Mouse (Mus musculus) small intestine, adult 2 months (tissue): ENCODE results near the gene Ifitm1.

Experiments used
- CTCF ChIP-seq: fragments of 200-500 bp; IDR thresholded peaks from 2 replicates; pipeline ENCODE4 v1.5.1; 2012; ENCODE audit warnings: low read depth, mild to moderate bottlenecking, control low read depth, inconsistent platforms, low read length, moderate library complexity, mixed read lengths; ENCODE audit not compliant: insufficient replicate concordance, insufficient read length; ENCODE audit errors: extremely low read depth
- POLR2A ChIP-seq: fragments of 200-500 bp; IDR thresholded peaks from 2 replicates; pipeline ENCODE4 v1.6.1; 2012; ENCODE audit warnings: low read depth, mild to moderate bottlenecking, control low read depth, inconsistent platforms, low read length, moderate library complexity

DNA sequence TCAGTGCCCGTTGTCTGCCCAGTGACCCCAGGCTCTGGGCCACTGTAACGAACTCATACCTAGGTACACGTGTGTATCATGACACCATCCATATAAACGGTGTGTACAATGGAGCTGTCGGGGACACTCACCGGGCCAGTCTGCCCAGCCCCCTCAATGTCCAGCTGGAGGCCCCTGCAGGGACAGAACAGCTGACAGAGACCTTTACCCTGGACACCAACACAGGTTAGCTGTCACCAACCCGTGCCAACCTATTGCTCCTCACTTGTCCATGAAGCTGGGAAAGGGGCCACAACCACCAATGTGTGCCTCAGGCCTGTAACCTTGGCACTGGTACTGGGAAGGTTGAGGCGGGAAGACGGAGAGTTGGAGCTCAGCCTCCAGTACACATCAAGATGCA lies 24.7 kb upstream of the Ifitm1 start:
- TF ChIP-seq CTCF (no peak), POLR2A (no peak)
